ENCODE assay signal across 15 mouse cellular contexts in the genomic region with DNA sequence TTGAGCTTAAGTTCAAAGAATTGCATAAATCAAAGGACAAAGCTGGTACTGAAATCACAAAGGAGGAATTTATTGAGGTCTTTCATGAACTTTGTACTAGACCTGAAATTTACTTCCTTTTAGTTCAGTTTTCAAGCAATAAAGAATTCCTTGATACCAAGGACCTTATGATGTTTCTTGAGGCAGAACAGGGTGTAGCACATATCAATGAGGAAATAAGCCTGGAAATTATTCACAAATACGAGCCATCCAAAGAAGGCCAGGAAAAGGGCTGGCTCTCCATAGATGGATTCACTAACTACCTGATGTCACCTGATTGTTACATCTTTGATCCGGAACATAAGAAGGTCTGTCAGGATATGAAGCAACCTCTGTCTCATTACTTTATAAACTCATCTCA.
"Had no signal": no experiment of that assay in that cellular context is flagged by ENCODE, and none has a peak within 500 bp of the region (broad histone marks: within the 10 kb centered on the region; RNA-seq: fewer than 3 reads in every experiment).

No protein-coding gene starts in this region.

- H3K4me2 ChIP-seq: neural tube, embryonic 13.5 days; neural tube, embryonic 15.5 days; stomach, embryonic 15.5 days had no signal

- H3K27me3 ChIP-seq: neural tube, embryonic 13.5 days; neural tube, embryonic 15.5 days; stomach, embryonic 15.5 days had no signal

- H3K4me3 ChIP-seq: neural tube, embryonic 13.5 days; neural tube, embryonic 15.5 days; stomach, embryonic 15.5 days had no signal

- H3K9ac ChIP-seq: neural tube, embryonic 13.5 days; neural tube, embryonic 15.5 days; stomach, embryonic 15.5 days had no signal

- H3K4me1 ChIP-seq: neural tube, embryonic 13.5 days; neural tube, embryonic 15.5 days; stomach, embryonic 15.5 days had no signal

- DNase-seq: retina, postnatal 1 day; right cerebral cortex, adult 18-20 months; right cerebral cortex, postnatal 14 days; right cerebral cortex, postnatal 25 days; right cerebral cortex, postnatal 4 days; thymus, adult 18-20 months; thymus, adult 2 months; thymus, postnatal 14 days; thymus, postnatal 25 days; thymus, postnatal 36 days; thymus, postnatal 4 days had no signal

- H3K9me3 ChIP-seq: neural tube, embryonic 13.5 days; neural tube, embryonic 15.5 days; stomach, embryonic 15.5 days had no signal

- H3K27ac ChIP-seq: neural tube, embryonic 13.5 days; neural tube, embryonic 15.5 days; stomach, embryonic 15.5 days; stomach, postnatal 0 days had no signal

- H3K36me3 ChIP-seq: stomach, embryonic 15.5 days had no signal
